Mouse (Mus musculus): ENCODE results near the gene Snca.
"Not testable (repeated sequence)": the region's sequence is repeated elsewhere in the genome, so short reads cannot be mapped to it uniquely, and the experiment has no call there.

Gene Snca

DNA sequence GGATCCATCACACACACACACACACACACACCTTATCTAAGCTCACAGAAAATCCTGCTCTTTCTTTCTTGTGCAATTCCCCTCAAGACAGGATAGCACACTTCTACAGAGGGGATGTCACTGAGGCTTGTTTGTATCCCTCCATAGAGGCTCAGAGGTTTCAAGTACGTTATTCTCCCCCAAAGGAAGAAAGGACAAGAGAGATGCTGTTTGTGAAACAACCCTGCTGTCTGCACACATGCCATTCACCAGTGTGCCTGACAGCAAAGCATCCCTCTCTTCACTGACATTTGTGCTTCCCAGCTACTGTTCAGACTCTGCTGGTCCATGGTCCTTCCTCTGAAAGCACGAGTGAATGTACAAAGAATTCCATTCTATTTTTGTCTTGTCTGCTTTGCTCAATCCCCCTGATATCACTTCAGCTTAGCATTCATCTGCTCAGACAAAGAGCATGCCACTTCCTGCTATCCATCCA, 119.6 kb downstream of the Snca start:
- no peak for DNase-seq

DNA sequence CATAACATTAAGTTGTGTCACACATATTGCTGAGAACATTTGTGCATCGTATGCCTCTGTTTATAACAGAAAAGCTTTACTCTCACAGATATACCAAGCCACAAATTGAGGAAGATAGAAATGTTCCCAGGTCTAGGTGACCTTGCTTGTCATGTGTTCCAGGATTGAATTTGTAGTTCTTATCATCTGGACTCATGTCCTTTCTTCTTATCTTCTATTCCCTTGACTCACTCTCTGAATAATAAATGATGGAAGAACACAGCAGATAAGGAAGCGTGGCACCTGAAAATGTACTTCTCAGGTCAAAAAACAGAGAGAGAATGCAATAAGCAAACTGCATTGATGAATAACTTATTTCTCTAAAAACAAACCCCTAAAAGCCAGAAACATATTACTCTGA, 131.6 kb downstream of the Snca start:
- DNase-seq: no peak

DNA sequence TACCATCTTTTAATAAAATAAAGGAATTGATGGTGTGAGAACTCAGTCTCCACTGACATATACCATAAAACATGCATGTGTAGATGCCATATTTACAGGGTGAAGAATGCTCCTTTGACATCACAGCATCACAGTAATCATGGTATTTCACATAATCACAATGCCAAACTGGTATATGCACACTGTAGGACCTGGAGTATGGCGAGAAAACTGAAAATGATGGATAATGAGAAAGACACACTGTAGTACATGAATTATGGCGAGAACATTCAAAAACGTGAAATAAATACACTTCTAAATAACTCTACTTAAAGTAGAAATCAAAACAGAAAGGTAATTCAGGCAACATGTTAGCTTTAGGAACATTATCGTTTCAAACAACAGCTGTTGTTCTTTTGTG, 142.6 kb downstream of the Snca start:
- DNase-seq: not testable (repeated sequence)

DNA sequence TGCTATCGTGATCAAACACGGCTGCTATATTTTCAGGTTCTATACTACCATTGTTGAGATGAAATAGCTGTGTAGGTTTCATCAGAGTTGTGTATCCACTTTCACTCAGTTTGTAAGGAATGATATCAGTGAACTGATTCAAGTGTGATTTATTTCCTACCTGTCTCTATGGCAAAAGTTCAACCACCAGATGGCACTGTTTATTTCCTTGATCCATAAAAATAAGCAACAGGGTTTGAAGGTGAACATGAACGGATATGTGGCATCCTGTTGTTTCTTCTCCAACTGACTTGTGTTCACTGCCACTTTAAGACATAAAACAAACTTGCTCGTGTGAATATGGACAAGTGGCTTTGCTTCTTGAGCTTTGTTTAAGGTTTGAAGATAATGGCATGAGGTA, 147.4 kb downstream of the Snca start:
- peak in 1 of 2 experiments; percentile 36 for DNase-seq
